Mouse (Mus musculus): Measurements from ENCODE around the gene Hps1. TPM values are rescaled to one million over a fixed set of nuclear protein-coding genes. Genes with fewer than 3 reads are reported as not detected.

The Hps1 gene
- total RNA-seq, 2 experiments from 2014 or later, result 2.7 to 3.8 TPM

- ATAC-seq (replicated peaks; ENCODE audit: low FRiP score, poor library complexity, severe bottlenecking), result no peak
Measured at GRCm38 (mm10) chr19:42764398-42764797, 15.4 kb downstream of the Hps1 start.

- ATAC-seq (replicated peaks; ENCODE audit: low FRiP score, poor library complexity, severe bottlenecking), result no peak
Measured at GRCm38 (mm10) chr19:42756671-42757070, 23.1 kb downstream of the Hps1 start.

- no peak for ATAC-seq (replicated peaks; ENCODE audit: low FRiP score, poor library complexity, severe bottlenecking)
Measured at GRCm38 (mm10) chr19:42755148-42755870, 24.5 kb downstream of the Hps1 start.

GRCm38 (mm10) chr19:42753141-42753917 is 26.4 kb downstream of the Hps1 start:
- no peak for ATAC-seq (replicated peaks; ENCODE audit: low FRiP score, poor library complexity, severe bottlenecking)

- peak; percentile 94 for ATAC-seq (replicated peaks; ENCODE audit: low FRiP score, poor library complexity, severe bottlenecking)
Measured at GRCm38 (mm10) chr19:42752363-42752931, 27.3 kb downstream of the Hps1 start, which contains the start of gene Pyroxd2. Gene Pyroxd2 (minus strand): TSS chr19:42752775.

- no peak for ATAC-seq (replicated peaks; ENCODE audit: low FRiP score, poor library complexity, severe bottlenecking)
Measured at GRCm38 (mm10) chr19:42750196-42750595, 29.6 kb downstream of the Hps1 start.

- ATAC-seq (replicated peaks; ENCODE audit: low FRiP score, poor library complexity, severe bottlenecking), result no peak
Measured at GRCm38 (mm10) chr19:42746702-42747101, 33.1 kb downstream of the Hps1 start.

GRCm38 (mm10) chr19:42745869-42746224 is 33.9 kb downstream of the Hps1 start:
- peak; percentile 64 for ATAC-seq (replicated peaks; ENCODE audit: low FRiP score, poor library complexity, severe bottlenecking)

GRCm38 (mm10) chr19:42745084-42745868 is 34.5 kb downstream of the Hps1 start:
- peak; percentile 50 for ATAC-seq (replicated peaks; ENCODE audit: low FRiP score, poor library complexity, severe bottlenecking)

- ATAC-seq (replicated peaks; ENCODE audit: low FRiP score, poor library complexity, severe bottlenecking), result peak; percentile 71
Measured at GRCm38 (mm10) chr19:42744162-42744586, 35.6 kb downstream of the Hps1 start.

GRCm38 (mm10) chr19:42743261-42743660 is 36.5 kb downstream of the Hps1 start:
- no peak for ATAC-seq (replicated peaks; ENCODE audit: low FRiP score, poor library complexity, severe bottlenecking)

GRCm38 (mm10) chr19:42741884-42742283 is 37.9 kb downstream of the Hps1 start:
- no peak for ATAC-seq (replicated peaks; ENCODE audit: low FRiP score, poor library complexity, severe bottlenecking)

GRCm38 (mm10) chr19:42740163-42740899 is 39.4 kb downstream of the Hps1 start:
- ATAC-seq (replicated peaks; ENCODE audit: low FRiP score, poor library complexity, severe bottlenecking), result no peak

GRCm38 (mm10) chr19:42739734-42740133 is 40.0 kb downstream of the Hps1 start:
- no peak for ATAC-seq (replicated peaks; ENCODE audit: low FRiP score, poor library complexity, severe bottlenecking)

GRCm38 (mm10) chr19:42737753-42738152 is 42.0 kb downstream of the Hps1 start:
- ATAC-seq (replicated peaks; ENCODE audit: low FRiP score, poor library complexity, severe bottlenecking), result no peak

- ATAC-seq (replicated peaks; ENCODE audit: low FRiP score, poor library complexity, severe bottlenecking), result no peak
Measured at GRCm38 (mm10) chr19:42734982-42735381, 44.8 kb downstream of the Hps1 start.

GRCm38 (mm10) chr19:42727424-42727823 is 52.4 kb downstream of the Hps1 start:
- ATAC-seq (replicated peaks; ENCODE audit: low FRiP score, poor library complexity, severe bottlenecking), result no peak

- ATAC-seq (replicated peaks; ENCODE audit: low FRiP score, poor library complexity, severe bottlenecking), result no peak
Measured at GRCm38 (mm10) chr19:42726766-42727165, 53.0 kb downstream of the Hps1 start.

GRCm38 (mm10) chr19:42725973-42726350 is 53.8 kb downstream of the Hps1 start:
- no peak for ATAC-seq (replicated peaks; ENCODE audit: low FRiP score, poor library complexity, severe bottlenecking)

All from erythroid progenitor cell, adult 5-6 weeks (primary cell).